Comparison of ENCODE assay signal across 8 mouse cellular contexts in the genomic region with DNA sequence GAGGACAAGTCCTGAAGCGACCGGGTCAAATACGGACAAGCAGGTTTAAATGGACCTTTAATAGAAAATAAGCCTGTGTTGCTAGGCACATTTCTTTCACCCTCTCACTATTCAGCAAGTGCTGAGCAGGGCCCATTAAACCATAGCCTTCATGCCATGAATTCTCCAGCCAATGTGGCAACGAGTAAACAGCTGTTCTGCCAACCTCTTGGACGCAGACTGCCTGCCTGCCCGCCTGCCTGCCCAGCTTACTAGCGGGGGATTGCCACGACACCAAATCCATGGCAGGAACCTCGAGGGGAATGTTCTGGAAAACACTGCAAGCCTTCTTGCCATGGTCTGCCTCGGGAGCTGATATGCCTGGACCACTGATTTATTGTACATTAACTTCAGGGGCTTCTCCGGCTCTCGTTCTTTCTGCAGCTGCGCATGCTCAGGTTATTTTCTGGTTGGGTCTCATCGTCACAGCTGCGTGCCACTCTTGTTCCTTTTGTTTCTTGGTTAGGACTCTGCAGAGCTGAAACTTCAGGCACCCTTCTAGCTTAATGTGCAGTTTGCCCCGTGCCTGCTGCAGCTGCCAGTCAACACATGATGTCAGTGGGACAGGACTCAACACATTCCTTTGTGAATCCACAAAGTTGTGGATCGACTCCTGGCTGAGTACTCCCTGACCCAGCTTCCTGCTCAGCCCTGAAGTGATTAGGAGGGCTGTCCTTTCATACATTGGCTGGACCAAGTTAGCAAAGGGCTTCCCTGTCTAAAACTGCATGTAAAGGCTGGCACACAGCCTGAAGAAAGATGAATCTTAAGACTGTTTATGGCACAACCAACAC.
DNase-seq lines count a peak whose midpoint lies in the region.

No protein-coding gene starts in this region.

- DNase-seq in cerebellum, adult 11-12 months, result peak; percentile 20
- no peak for DNase-seq in cerebellum, adult 8-10 months
- DNase-seq in right cerebral cortex, postnatal 10 days (ENCODE audit: low spot score in 2 of 2), result peak; percentile 66 to 72
- DNase-seq in right cerebral cortex, adult 2 months (ENCODE audit: low spot score in 2 of 2), result no peak
- DNase-seq in kidney, adult 9 months, result peak; percentile 24
- peak; percentile 25 for DNase-seq in lung, postnatal 10 days
- DNase-seq in urinary bladder, postnatal 14 days (ENCODE audit: low spot score), result no peak
- no peak for DNase-seq in ovary, postnatal 10 days (ENCODE audit: low spot score)

Comparison
In these comparisons a context has a peak if more than half of its experiments do, and no peak if none do; other contexts are left out.
1. DNase-seq: peak in cerebellum, adult 11-12 months (single experiment), right cerebral cortex, postnatal 10 days (2 of 2), kidney, adult 9 months (single experiment) and lung, postnatal 10 days (single experiment); none in cerebellum, adult 8-10 months (single experiment), right cerebral cortex, adult 2 months (0 of 2), urinary bladder, postnatal 14 days (single experiment) and ovary, postnatal 10 days (single experiment).